ENCODE assay signal across 9 mouse cellular contexts in the genomic region with DNA sequence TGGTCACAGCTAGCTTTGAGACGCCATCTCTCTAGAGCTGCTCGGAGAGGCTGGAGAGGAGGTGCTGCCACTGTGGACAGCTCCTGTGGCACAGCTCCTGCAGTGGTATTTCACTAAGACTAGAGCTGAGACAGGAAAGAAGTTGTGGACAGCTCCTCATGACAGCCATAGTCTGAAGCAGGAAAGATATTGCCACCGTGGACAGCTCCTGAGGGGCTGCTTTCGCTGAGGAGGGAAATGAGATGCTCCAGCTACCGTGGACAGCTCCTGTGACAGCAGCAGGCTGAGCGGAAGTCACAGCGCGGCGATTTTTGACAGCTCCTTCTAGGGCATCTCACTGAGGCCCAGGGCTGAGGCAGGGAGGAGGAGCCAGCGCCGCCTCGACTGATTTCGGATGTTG. TPM values are rescaled to one million over a fixed set of nuclear protein-coding genes. Genes with fewer than 3 reads are reported as not detected.
DNase-seq lines count a peak whose midpoint lies in the region; ATAC-seq lines count a peak whose summit lies in the region.
"Had no signal": no experiment of that assay in that cellular context is flagged by ENCODE, and none has a peak within 500 bp of the region (broad histone marks: within the 10 kb centered on the region; RNA-seq: fewer than 3 reads in every experiment).

No protein-coding gene starts in this region.

- no peak overlapping the region for H3K9ac ChIP-seq in embryonic facial prominence, embryonic 13.5 days
- no peak overlapping the region for H3K9ac ChIP-seq in heart, embryonic 13.5 days
- H3K9ac ChIP-seq in kidney, embryonic 14.5 days (ENCODE audit: low read depth, low read length): no peak overlapping the region

- H3K36me3 ChIP-seq in embryonic facial prominence, embryonic 13.5 days: no peaks in the 10 kb centered on the region
- H3K36me3 ChIP-seq in heart, embryonic 13.5 days: no peaks in the 10 kb centered on the region
- H3K36me3 ChIP-seq in kidney, embryonic 14.5 days (ENCODE audit: control insufficient read depth, insufficient read depth, low read length): no peaks in the 10 kb centered on the region

- H3K4me2 ChIP-seq in embryonic facial prominence, embryonic 13.5 days: peak overlapping the region; percentile 40
- H3K4me2 ChIP-seq in heart, embryonic 13.5 days: peak overlapping the region; percentile 42; the same call in 1 of the 2 replicates
- no peak overlapping the region for H3K4me2 ChIP-seq in kidney, embryonic 14.5 days (replicated peaks; ENCODE audit: low read depth, low read length)

- ATAC-seq in embryonic facial prominence, embryonic 13.5 days (ENCODE audit: insufficient number of reproducible peaks, insufficient read depth, low FRiP score, low TSS enrichment, low read depth): peak; percentile 90
- peak; percentile 63; the same call in 1 of the 2 replicates for ATAC-seq in heart, embryonic 13.5 days (ENCODE audit: extremely low read depth, insufficient number of reproducible peaks, low FRiP score, low TSS enrichment)
- ATAC-seq in kidney, embryonic 14.5 days (ENCODE audit: low FRiP score, low TSS enrichment): peak; percentile 99

- no peaks in the 10 kb centered on the region for H3K4me1 ChIP-seq in embryonic facial prominence, embryonic 13.5 days
- H3K4me1 ChIP-seq in heart, embryonic 13.5 days: no peaks in the 10 kb centered on the region
- no peaks in the 10 kb centered on the region for H3K4me1 ChIP-seq in kidney, embryonic 14.5 days (ENCODE audit: control insufficient read depth, insufficient read depth, low read length)

- no peak overlapping the region for H3K27ac ChIP-seq in embryonic facial prominence, embryonic 13.5 days
- H3K27ac ChIP-seq in heart, embryonic 13.5 days (replicated peaks): no peak overlapping the region
- no peak overlapping the region for H3K27ac ChIP-seq in kidney, embryonic 14.5 days (ENCODE audit: low read depth, low read length)

- 0 out of 2 replicates have a peak, but pooled peaks cover 5% of the 10 kb centered on the region for H3K27me3 ChIP-seq in embryonic facial prominence, embryonic 13.5 days
- peaks cover 15% of the 10 kb centered on the region for H3K27me3 ChIP-seq in heart, embryonic 13.5 days (replicated peaks)
- no peaks in the 10 kb centered on the region for H3K27me3 ChIP-seq in kidney, embryonic 14.5 days (ENCODE audit: control insufficient read depth, insufficient read depth, low read length)

- no peak overlapping the region for H3K4me3 ChIP-seq in embryonic facial prominence, embryonic 13.5 days
- H3K4me3 ChIP-seq in heart, embryonic 13.5 days: 0 out of 2 replicates have a peak overlapping the region, but pooled peaks have one; percentile 3
- H3K4me3 ChIP-seq in kidney, embryonic 14.5 days (ENCODE audit: low read length): no peak overlapping the region

- H3K9me3 ChIP-seq in embryonic facial prominence, embryonic 13.5 days: no peaks in the 10 kb centered on the region
- no peaks in the 10 kb centered on the region for H3K9me3 ChIP-seq in heart, embryonic 13.5 days
- no peaks in the 10 kb centered on the region for H3K9me3 ChIP-seq in kidney, embryonic 14.5 days (ENCODE audit: control insufficient read depth, low read length)

- DNase-seq in 3T3-L1 (ENCODE audit: low read depth, low spot score): peak; percentile 94
- peak; percentile 75 for DNase-seq in NIH3T3 (ENCODE audit: low read depth)
- DNase-seq in lung, postnatal 10 days: peak; percentile 94
- DNase-seq in ovary, postnatal 10 days (ENCODE audit: low spot score): peak; percentile 50
- DNase-seq in thymus, postnatal 4 days: peak; percentile 78

- 3% methylated on average over 13 of the region's 13 CpGs for WGBS in embryonic facial prominence, embryonic 13.5 days
- WGBS in heart, embryonic 13.5 days: 4% methylated on average over 13 of the region's 13 CpGs
- 5% methylated on average over 13 of the region's 13 CpGs for WGBS in kidney, embryonic 14.5 days

RNA-seq across cellular contexts. Expression of a gene that starts 15.4 kb away (rescaled TPM):
- 42.9 and 45.0 TPM in 2 replicates for polyA plus RNA-seq in embryonic facial prominence, embryonic 13.5 days (2015; fragmentation: Nextera tagmentation; extraction: Ambion mirVana)
- 25.7 and 26.7 TPM in 2 replicates for polyA plus RNA-seq in heart, embryonic 13.5 days (2015; fragmentation: Nextera tagmentation; extraction: Ambion mirVana)
- polyA plus RNA-seq in kidney, embryonic 14.5 days (2014; fragmentation: Nextera tagmentation; extraction: Ambion mirVana): 48.4 and 48.9 TPM in 2 replicates

RNA-seq across cellular contexts. Expression of a gene that starts 26.4 kb away (rescaled TPM):
- not detected in 2 replicates for polyA plus RNA-seq in embryonic facial prominence, embryonic 13.5 days (2015; fragmentation: Nextera tagmentation; extraction: Ambion mirVana)
- not detected in 2 replicates for polyA plus RNA-seq in heart, embryonic 13.5 days (2015; fragmentation: Nextera tagmentation; extraction: Ambion mirVana)
- not detected in 2 replicates for polyA plus RNA-seq in kidney, embryonic 14.5 days (2014; fragmentation: Nextera tagmentation; extraction: Ambion mirVana)
- polyA plus RNA-seq: cortical plate, adult 2 months had no signal

RNA-seq across cellular contexts. Expression of a gene that starts 54.8 kb away (rescaled TPM):
- 9.4 and 13.9 TPM in 2 replicates for polyA plus RNA-seq in embryonic facial prominence, embryonic 13.5 days (2015; fragmentation: Nextera tagmentation; extraction: Ambion mirVana)
- polyA plus RNA-seq in heart, embryonic 13.5 days (2015; fragmentation: Nextera tagmentation; extraction: Ambion mirVana): 6.6 and 6.9 TPM in 2 replicates
- 5.9 and 12.6 TPM in 2 replicates for polyA plus RNA-seq in kidney, embryonic 14.5 days (2014; fragmentation: Nextera tagmentation; extraction: Ambion mirVana)

RNA-seq across cellular contexts. Expression of a gene that starts 54.9 kb away (rescaled TPM):
- 7.4 and 7.6 TPM in 2 replicates for polyA plus RNA-seq in embryonic facial prominence, embryonic 13.5 days (2015; fragmentation: Nextera tagmentation; extraction: Ambion mirVana)
- 15.2 and 18.7 TPM in 2 replicates for polyA plus RNA-seq in heart, embryonic 13.5 days (2015; fragmentation: Nextera tagmentation; extraction: Ambion mirVana)
- 12.4 and 13.7 TPM in 2 replicates for polyA plus RNA-seq in kidney, embryonic 14.5 days (2014; fragmentation: Nextera tagmentation; extraction: Ambion mirVana)
